Mouse (Mus musculus): ENCODE results near the gene Cxcl17.

DNA sequence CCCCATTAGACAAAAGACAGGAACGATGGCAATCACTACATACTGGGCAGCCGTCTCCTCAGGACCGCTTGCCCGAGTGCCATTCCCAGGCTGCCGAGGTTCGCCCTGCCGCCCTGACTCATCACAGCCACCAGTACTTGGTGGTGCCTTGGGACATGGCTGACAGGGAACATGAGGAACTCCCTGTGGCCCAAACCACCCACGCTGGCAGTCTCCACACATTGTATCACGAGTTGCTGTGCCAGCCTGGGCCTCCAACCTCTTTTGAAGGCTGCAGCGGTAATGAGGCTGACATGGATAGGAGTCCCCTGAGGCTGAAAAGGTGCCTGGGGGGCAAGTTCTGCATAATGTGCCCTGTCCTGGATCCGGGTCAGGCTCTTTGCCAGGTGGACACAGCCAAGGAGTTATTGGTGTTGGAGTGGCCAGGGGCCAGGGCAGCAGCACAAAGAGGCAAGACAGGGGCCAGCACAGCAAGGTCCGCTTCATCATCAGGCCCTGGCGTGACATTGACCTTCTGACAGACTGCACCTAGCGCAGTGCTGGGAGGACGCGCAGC, 9.7 kb upstream of the Cxcl17 start:
- no peak for TF ChIP-seq CTCF (IDR thresholded peaks at IDR 0.05; ENCODE audit: low read depth)
- no peak for TF ChIP-seq EP300 (IDR thresholded peaks at IDR 0.05; ENCODE audit: low read depth)
